Mouse (Mus musculus) heart, embryonic 16.5 days (tissue): ENCODE measurements around the gene Tgfbr2. TPM values are rescaled to one million over a fixed set of nuclear protein-coding genes. Genes with fewer than 3 reads are reported as not detected.

ENCODE experiments used
- ATAC-seq: fragments of 200-750 bp; cut with Nextera tagmentation; replicated peaks from 2 replicates; pipeline ENCODE4 v1.8.0; 2017; ENCODE audit warnings: moderate number of reproducible peaks; ENCODE audit not compliant: insufficient read depth, low FRiP score; ENCODE audit errors: extremely low read depth
- H3K27ac ChIP-seq: fragments of 300-500 bp; sonication (generic); 2 replicates; pipeline ENCODE4 v1.5.1; 2014; ENCODE audit warnings: mild to moderate bottlenecking, low read length, control low read depth, moderate library complexity
- H3K27me3 ChIP-seq: fragments of 300-500 bp; sonication (generic); 2 replicates; pipeline ENCODE4 v1.6.1; 2014; ENCODE audit warnings: low read length, mixed read lengths; ENCODE audit not compliant: control insufficient read depth, insufficient read depth
- H3K36me3 ChIP-seq: fragments of 300-500 bp; sonication (generic); 2 replicates; pipeline ENCODE4 v1.6.1; 2014; ENCODE audit not compliant: control insufficient read depth, insufficient read depth
- H3K4me1 ChIP-seq: fragments of 300-500 bp; sonication (generic); 2 replicates; pipeline ENCODE4 v1.6.1; 2014; ENCODE audit warnings: low read length, mixed read lengths; ENCODE audit not compliant: control insufficient read depth, insufficient read depth
- H3K4me2 ChIP-seq: fragments of 300-500 bp; sonication (generic); 2 replicates; pipeline ENCODE4 v1.6.1; 2014; ENCODE audit warnings: low read depth, mild to moderate bottlenecking, control low read depth, low read length
- H3K4me3 ChIP-seq: fragments of 300-500 bp; sonication (generic); 2 replicates; pipeline ENCODE4 v1.5.1; 2014; ENCODE audit warnings: mild to moderate bottlenecking, control low read depth, low read length
- H3K9ac ChIP-seq: fragments of 300-500 bp; sonication (generic); 2 replicates; pipeline ENCODE4 v1.6.1; 2014; ENCODE audit warnings: low read length, control low read depth
- H3K9me3 ChIP-seq: fragments of 300-500 bp; sonication (generic); replicated peaks from 2 replicates; pipeline ENCODE4 v1.6.1; 2016; ENCODE audit warnings: low read length; ENCODE audit not compliant: control insufficient read depth
- WGBS: fragments of 180-500 bp; shearing (Covaris S2); extraction: QIAGEN DNeasy Blood & Tissue Kit; methylation state at CpG from one replicate; pipeline ENCODE4 v1.1.7; 2014; 5-methylcytosine and 5-hydroxymethylcytosine counted together
- polyA plus RNA-seq: library from polyadenylated mRNA; unstranded; fragments of >200 nt; fragmentation: Nextera tagmentation; extraction: Ambion mirVana; gene quantifications from 2 replicates; pipeline ENCODE4 v1.2.1, GENCODE M21; 2015

Gene Tgfbr2
- polyA plus RNA-seq, 1 experiment from 2014 or later: 23.7 TPM

DNA sequence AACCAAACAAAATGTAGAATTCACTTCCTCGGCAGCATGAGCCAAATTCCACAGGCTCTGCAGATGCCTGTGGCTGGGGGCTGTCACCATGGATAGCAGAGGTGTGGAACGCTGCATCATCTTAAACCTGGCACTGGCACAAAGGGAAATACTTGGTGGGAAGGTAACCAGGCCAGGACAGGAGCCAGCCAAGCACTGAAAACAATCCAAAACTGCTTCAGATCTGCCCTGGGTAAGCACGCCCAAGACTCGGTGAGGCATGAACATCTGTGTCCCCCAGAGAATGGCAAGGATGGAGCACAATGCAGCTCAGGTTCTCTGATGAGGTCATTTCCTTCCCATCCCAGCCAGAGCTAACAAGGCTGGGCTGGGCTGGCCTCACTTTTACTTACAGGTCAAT lies 43.6 kb upstream of the Tgfbr2 start:
- H3K9ac ChIP-seq: no peak overlapping the region
- no peaks in the 10 kb centered on the region; the same call in 1 of the 2 replicates for H3K9me3 ChIP-seq
- WGBS: 48% methylated on average over 4 of the region's 4 CpGs
- peaks cover 12% of the 10 kb centered on the region; the same call in 1 of the 2 replicates for H3K4me1 ChIP-seq
- H3K27me3 ChIP-seq: no peaks in the 10 kb centered on the region
- no peak overlapping the region for H3K4me2 ChIP-seq
- ATAC-seq: peak; percentile 76
- H3K4me3 ChIP-seq: no peak overlapping the region
- peak overlapping the region; percentile 53 for H3K27ac ChIP-seq
- no peaks in the 10 kb centered on the region for H3K36me3 ChIP-seq

DNA sequence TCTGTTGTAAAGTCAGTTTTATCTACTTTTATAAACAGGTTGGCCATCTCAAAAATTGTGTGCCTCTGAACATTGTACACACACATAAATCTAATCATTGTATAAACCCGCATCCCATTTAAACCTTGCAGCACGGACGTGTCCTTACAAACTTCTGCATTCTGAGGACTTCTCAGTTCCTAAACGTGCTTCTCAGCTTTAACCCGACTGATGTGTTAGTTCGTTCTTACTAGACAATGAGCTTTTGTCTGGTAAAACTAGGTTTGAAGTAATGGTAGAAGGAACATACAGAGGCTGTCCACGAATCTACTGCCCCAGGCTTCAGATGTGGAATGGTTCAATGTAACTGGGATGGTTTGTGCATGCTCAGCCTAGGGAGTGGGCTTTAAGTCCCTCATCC lies 41.9 kb upstream of the Tgfbr2 start:
- H3K36me3 ChIP-seq: no peaks in the 10 kb centered on the region
- 83% methylated on average over 7 of the region's 7 CpGs for WGBS
- peaks cover 26% of the 10 kb centered on the region for H3K4me1 ChIP-seq

DNA sequence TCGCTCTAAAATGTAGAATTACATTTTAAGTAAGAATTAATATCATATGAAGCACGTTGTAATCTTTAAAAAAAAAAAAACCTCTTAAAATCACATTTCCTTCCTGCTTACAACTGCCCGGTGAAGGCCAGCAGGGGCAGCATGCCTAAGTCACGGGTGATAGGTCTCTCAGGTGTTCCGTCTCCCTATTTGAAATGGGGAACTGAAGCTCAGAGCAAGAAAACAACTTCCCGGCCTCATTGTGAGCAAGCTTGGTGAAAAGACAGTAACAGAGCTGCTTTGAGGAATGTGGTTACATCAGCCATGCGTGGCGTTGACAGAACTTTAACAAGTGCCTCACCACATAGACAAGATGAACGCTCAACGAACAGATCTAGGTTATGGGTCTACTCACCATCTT lies 41.5 kb upstream of the Tgfbr2 start:
- Histone ChIP-seq H3K36me3 (no peaks in the 10 kb centered on the region), H3K27ac (no peak overlapping the region), H3K4me3 (no peak overlapping the region), H3K9ac (no peak overlapping the region), H3K4me2 (no peak overlapping the region), H3K9me3 (no peaks in the 10 kb centered on the region; the same call in 1 of the 2 replicates), H3K27me3 (no peaks in the 10 kb centered on the region), H3K4me1 (peaks cover 30% of the 10 kb centered on the region)
- no peak for ATAC-seq
- 71% methylated on average over 10 of the region's 10 CpGs for WGBS

More for the DNA sequence above, 41.9 kb upstream of the Tgfbr2 start:
- Histone ChIP-seq H3K9me3 (no peaks in the 10 kb centered on the region; the same call in 1 of the 2 replicates), H3K27me3 (no peaks in the 10 kb centered on the region), H3K4me3 (no peak overlapping the region), H3K4me2 (no peak overlapping the region), H3K9ac (no peak overlapping the region), H3K27ac (no peak overlapping the region)
- no peak for ATAC-seq

DNA sequence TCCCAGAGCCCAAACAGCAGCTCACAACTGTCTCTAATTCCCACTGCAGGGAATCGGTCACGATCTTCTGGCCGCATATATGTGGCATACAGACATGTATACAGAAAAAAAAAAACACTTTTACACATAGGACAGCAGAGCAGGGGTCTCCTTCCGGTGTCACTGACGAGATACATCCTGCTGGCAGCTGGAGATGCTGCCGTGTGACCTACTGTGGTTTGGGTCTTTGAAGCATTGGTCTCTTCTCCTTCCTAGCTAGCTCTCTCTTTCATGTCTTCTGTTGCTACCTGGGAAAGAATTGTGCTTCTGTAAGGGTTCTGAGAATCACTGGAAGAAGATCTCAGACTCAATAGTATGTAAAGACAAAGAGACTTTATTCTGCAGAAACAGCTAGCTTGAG lies 39.1 kb upstream of the Tgfbr2 start:
- Histone ChIP-seq H3K9ac (no peak overlapping the region), H3K4me2 (no peak overlapping the region), H3K4me1 (peaks cover 30% of the 10 kb centered on the region), H3K4me3 (no peak overlapping the region), H3K36me3 (no peaks in the 10 kb centered on the region), H3K9me3 (no peaks in the 10 kb centered on the region; the same call in 1 of the 2 replicates), H3K27ac (peak overlapping the region; percentile 54), H3K27me3 (no peaks in the 10 kb centered on the region)
- 77% methylated on average over 6 of the region's 6 CpGs for WGBS
- no peak for ATAC-seq

DNA sequence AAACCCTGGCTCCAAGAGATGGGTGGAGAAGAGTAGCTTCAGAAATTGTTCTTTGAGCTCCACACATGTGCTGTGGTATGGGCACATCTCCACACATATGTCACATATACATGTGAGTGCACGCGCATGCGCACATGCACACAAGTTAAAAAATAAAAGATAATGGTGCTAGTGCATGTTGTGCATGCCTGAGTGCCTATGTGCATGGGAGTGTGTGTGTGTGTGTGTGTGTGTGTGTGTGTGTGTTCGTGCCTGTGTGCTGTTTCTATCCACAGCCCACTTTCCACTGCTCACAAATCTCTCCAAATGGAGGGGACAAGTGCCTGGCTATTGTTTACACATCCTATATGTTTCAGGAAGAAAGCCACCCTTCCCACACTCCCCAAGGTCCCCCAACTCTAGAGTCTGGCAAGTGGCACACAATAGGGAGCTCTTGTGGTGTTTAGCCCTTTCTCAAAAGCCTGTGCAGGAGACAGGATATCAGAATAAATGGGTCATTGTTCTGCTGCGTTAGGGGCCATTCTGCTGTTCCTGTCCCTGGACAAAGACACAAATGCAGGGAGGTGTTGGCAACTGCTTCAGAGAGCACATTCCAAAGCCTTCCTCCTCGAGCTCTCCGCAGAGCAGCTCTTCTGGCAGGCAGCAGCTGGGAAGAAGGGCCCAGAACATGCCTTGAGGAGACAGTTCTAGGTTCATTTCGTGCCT lies 37.9 kb upstream of the Tgfbr2 start:
- H3K27ac ChIP-seq: peak overlapping the region; percentile 70
- no peak overlapping the region for H3K4me2 ChIP-seq
- H3K4me3 ChIP-seq: no peak overlapping the region
- peaks cover 25% of the 10 kb centered on the region for H3K4me1 ChIP-seq
- ATAC-seq: peak; percentile 59
- WGBS: 50% methylated on average over 8 of the region's 8 CpGs
- no peaks in the 10 kb centered on the region; the same call in 1 of the 2 replicates for H3K9me3 ChIP-seq
- no peaks in the 10 kb centered on the region for H3K36me3 ChIP-seq
- no peaks in the 10 kb centered on the region for H3K27me3 ChIP-seq
- 0 out of 2 replicates have a peak overlapping the region, but pooled peaks have one; percentile 3 for H3K9ac ChIP-seq

DNA sequence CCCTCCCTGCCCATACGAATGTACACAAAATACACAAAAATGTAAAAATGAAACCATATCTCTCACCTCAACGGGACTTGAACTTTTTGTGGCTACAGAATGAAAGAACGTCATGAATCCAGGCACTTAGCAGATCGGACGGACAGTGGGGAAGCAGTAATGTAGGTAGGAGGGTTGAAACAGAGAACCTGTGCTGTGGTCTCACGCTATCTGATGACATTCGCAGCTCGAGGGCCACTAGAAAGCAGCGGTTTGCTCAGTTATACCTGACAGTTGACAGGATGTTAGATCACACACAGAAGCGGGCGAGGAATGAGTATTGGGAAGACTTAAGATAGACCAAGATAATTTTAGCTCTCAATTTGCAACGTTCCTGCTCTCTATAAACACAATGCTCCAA lies 36.9 kb upstream of the Tgfbr2 start:
- H3K9ac ChIP-seq: no peak overlapping the region
- peaks cover 25% of the 10 kb centered on the region for H3K4me1 ChIP-seq
- WGBS: 59% methylated on average over 12 of the region's 12 CpGs
- peak overlapping the region; percentile 70; the same call in 1 of the 2 replicates for H3K27ac ChIP-seq
- no peaks in the 10 kb centered on the region for H3K27me3 ChIP-seq
- H3K4me3 ChIP-seq: no peak overlapping the region
- H3K4me2 ChIP-seq: peak overlapping the region; percentile 13; the same call in 1 of the 2 replicates
- H3K9me3 ChIP-seq: no peaks in the 10 kb centered on the region
- H3K36me3 ChIP-seq: no peaks in the 10 kb centered on the region
- no peak for ATAC-seq

DNA sequence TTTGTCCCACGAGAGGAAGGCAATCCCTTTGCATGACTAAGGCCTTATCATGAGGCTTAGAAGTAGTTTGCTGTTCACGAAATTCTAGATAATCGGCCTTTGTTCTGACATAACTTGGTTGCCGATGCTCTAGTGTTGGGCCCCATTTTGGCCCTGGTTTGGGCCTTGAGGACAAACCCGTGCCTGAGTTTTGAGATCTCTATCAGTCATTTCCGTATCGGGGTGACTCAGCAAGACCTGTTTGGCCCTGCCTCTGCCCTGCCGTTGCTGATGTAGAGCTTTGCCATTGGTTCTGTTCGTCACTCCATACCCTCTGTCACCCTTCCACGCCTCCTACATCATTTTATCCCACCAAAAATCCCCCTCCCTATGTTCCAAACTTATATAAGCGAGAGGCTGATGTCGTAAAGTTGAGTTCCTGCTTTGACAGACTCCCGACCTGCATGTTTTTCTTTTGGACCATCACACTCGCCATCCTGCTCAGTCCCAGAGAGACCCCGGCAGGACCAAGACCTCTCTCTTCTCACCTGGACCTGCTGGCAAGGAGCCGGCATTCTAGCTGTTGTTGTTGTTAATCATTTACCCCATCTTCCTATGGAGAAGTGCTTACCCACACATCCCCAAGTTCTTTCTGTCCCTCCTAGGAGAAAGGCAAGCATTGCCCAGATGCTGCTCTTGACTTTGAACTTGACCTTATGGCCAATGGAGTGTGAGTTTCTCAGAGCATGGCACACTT lies 33.2 kb upstream of the Tgfbr2 start:
- H3K27me3 ChIP-seq: no peaks in the 10 kb centered on the region
- H3K36me3 ChIP-seq: no peaks in the 10 kb centered on the region
- 77% methylated on average over 16 of the region's 16 CpGs for WGBS
- H3K9ac ChIP-seq: no peak overlapping the region
- no peak for ATAC-seq
- H3K9me3 ChIP-seq: no peaks in the 10 kb centered on the region
- H3K4me2 ChIP-seq: no peak overlapping the region
- H3K27ac ChIP-seq: no peak overlapping the region
- peaks cover 16% of the 10 kb centered on the region for H3K4me1 ChIP-seq
- H3K4me3 ChIP-seq: no peak overlapping the region

DNA sequence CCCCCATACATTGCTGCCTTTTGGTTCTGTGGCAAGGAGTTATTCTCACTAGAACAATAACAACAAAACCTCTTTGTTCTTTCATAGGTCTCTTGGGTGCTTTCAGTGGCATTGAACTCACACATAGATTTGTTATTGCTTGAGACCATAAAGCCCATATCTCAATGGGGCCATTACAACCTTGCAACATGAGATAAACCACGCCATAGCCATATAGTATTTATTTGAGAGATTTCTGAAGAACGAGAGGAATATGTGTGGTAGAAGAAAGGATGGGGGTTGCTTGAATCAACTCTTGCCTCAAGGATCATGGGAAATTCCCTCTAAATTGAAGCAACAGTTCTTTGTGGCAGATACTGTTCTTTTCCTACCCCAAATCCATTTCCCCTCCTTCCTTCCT lies 31.7 kb upstream of the Tgfbr2 start:
- no peak overlapping the region for H3K27ac ChIP-seq
- H3K36me3 ChIP-seq: no peaks in the 10 kb centered on the region
- no peak overlapping the region for H3K9ac ChIP-seq
- ATAC-seq: no peak
- WGBS: 64% methylated on average over 2 of the region's 2 CpGs
- H3K4me2 ChIP-seq: no peak overlapping the region
- peaks cover 4% of the 10 kb centered on the region; the same call in 1 of the 2 replicates for H3K4me1 ChIP-seq
- no peaks in the 10 kb centered on the region for H3K27me3 ChIP-seq
- no peak overlapping the region for H3K4me3 ChIP-seq
- H3K9me3 ChIP-seq: no peaks in the 10 kb centered on the region

DNA sequence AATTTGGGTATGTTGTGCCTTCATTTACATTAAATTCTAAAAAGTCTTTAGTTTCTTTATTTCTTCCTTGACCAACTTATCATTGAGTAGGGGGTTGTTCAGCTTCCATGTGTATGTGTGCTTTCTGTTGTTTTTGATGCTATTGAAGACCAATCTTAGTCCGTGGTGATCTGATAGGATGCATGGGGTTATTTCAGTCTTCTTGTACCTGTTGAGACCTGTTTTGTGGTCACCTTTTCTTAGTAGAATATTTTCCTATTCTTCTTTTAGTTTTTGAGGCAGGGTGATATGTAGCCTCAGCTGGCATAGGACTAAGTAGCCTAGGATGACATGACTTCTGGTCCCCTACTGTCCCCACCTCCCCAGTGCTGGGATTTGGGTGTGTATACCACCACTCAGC lies 28.5 kb upstream of the Tgfbr2 start:
- Histone ChIP-seq H3K9me3 (no peaks in the 10 kb centered on the region), H3K27ac (no peak overlapping the region), H3K9ac (no peak overlapping the region), H3K4me1 (peaks cover 7% of the 10 kb centered on the region; the same call in 1 of the 2 replicates), H3K4me2 (no peak overlapping the region), H3K27me3 (no peaks in the 10 kb centered on the region), H3K36me3 (no peaks in the 10 kb centered on the region), H3K4me3 (no peak overlapping the region)
- WGBS: 83% methylated on average over 1 of the region's 1 CpGs
- ATAC-seq: no peak
